Mouse (Mus musculus) CH12.LX (cell line): ENCODE data around the gene Gm5460.

Source experiments
- CTCF ChIP-seq, 2 experiments: IDR thresholded peaks in 1 of 2; conservative IDR thresholded peaks in 1 of 2; 2 replicates each; pipeline ENCODE4 v1.5.1; 2011 to 2012; ENCODE audit warnings: low read depth in 2 of 2, low read length in 2 of 2, improper control_type of control experiment in 1 of 2, inconsistent platforms in 1 of 2, mild to moderate bottlenecking in 1 of 2, moderate library complexity in 1 of 2
- JUN ChIP-seq: IDR thresholded peaks from 2 replicates; pipeline ENCODE4 v1.6.1; 2011; ENCODE audit warnings: low read depth, mild to moderate bottlenecking, low read length, improper control_type of control experiment, moderate library complexity; ENCODE audit not compliant: insufficient read depth
- MYC ChIP-seq: IDR thresholded peaks from 2 replicates; pipeline ENCODE4 v1.6.1; 2011; ENCODE audit warnings: low read depth, mild to moderate bottlenecking, improper control_type of control experiment, low read length

- no peak for TF ChIP-seq JUN
- TF ChIP-seq CTCF (conservative IDR thresholded peaks at IDR 0.05 in 1 of 2, IDR thresholded peaks at IDR 0.05 in 1 of 2; ENCODE audit: low read depth in 2 of 2, low read length in 2 of 2): no peak
- no peak for TF ChIP-seq MYC
Observed at GRCm38 (mm10) chr14:34086806-34087205, 70.2 kb downstream of the Gm5460 start.
